Mouse (Mus musculus): ENCODE results near the gene Gm38100. TPM values are rescaled to one million over a fixed set of nuclear protein-coding genes. Genes with fewer than 3 reads are reported as not detected.

The Gm38100 gene
- polyA plus RNA-seq, 1 experiment, result not detected

DNA sequence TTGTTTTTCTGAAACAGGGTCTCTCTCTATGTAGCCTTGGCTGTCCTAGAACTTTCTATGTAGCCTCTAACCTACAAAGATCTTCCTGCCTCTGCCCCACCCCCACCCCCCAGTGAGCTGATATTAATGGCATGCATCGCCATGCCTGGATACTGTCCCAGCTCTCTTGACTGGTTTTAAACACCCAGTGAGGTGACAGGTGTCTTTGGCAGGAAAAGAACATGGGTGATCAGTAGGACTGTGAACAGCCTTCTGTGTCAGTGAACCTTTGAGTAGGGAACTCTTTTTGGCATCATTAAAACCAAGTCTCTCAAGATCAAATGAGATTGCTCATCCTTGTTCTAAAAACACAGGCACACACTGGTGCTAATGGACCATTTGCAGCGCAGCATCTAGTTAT, 41.7 kb downstream of the Gm38100 start:
- no peak for DNase-seq (ENCODE audit: low read depth, low spot score)
- WGBS, result 88% methylated on average over 2 of the region's 2 CpGs

DNA sequence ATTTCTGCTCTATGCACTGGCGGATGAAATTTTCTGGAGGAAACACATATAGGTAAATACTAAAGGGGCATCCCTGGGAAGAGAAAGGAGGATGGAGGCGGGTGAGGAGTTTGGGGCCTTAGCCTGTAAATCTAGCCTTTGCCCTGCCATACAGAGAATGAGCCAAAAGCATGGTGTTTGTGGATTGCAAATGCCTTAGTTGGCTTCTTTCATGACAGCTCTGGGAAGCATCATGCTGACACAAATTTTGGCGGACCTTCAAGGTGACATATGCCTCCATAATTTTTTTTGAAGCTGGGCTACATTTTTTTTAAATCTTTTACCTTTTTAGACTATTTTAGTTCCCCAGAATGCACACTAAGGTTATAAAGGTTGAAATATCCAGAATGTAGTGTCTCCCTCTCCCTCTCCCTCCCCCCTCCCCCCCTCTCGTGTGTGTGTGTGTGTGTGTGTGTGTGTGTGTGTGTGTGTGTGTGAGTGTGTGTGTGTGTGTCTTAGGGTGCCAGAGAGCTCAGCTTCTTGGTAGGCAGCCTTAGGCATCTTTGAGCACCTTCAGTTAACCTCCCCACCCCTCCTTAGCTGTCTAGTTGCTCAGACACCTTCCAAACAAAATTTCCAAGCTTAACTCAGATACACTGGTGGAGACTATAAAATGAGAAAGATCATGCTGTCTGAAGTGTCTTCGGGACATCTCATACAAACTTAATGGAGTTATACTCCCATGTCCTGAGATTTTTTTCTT, 47.0 kb downstream of the Gm38100 start:
- WGBS, result 79% methylated on average over 5 of the region's 5 CpGs
- DNase-seq (ENCODE audit: low read depth, low spot score), result no peak

DNA sequence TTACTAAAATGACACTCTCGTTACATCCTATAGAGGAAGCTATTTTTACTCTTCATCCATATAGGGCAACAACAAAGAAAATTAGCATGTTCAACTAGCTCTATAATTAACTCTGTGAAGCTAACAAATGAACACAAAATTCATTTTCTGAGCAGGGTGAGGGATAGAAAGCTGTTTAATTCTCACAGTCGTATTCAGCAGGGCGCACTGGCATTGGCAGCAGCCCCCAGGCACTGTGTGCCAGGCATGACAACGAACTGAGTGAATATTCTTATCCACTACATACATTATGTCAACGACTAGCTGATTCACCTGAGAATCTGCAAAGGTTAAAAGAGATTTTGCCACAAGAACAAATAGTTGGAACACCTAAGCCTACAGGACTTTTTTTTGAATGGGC, 50.6 kb downstream of the Gm38100 start:
- WGBS, result 85% methylated on average over 5 of the region's 5 CpGs
- no peak for DNase-seq (ENCODE audit: low read depth, low spot score)

Other genes with a start within 250 kb of the Gm38100 start
- gene Opn3, start 227.6 kb upstream of the Gm38100 start, polyA plus RNA-seq (2012; rRNA removed), result 1.6 and 1.8 TPM in 2 replicates
- gene Chml, start 227.4 kb upstream of the Gm38100 start, polyA plus RNA-seq (2012; rRNA removed), result 0.51 and 3.6 TPM in 2 replicates
- gene Wdr64, start 221.7 kb upstream of the Gm38100 start, polyA plus RNA-seq (2012; rRNA removed), result not detected in 2 replicates
- gene Exo1, start 39.7 kb upstream of the Gm38100 start, polyA plus RNA-seq (2012; rRNA removed), result 0.87 and 2.0 TPM in 2 replicates
- 0.10 TPM in 1 of 2 replicates, not detected in the other for gene Rbm8a2, start 58.8 kb downstream of the Gm38100 start, polyA plus RNA-seq (2012; rRNA removed)